13 mouse cellular contexts compared by ENCODE assay signal in genomic region chr2:71022991-71023390, GRCm38 (mm10).
"Had no signal": no experiment of that assay in that cellular context is flagged by ENCODE, and none has a peak within 500 bp of the region (broad histone marks: within the 10 kb centered on the region; RNA-seq: fewer than 3 reads in every experiment).

No protein-coding gene starts in this region.

- DNase-seq: kidney, postnatal 10 days; kidney, postnatal 36 days; layer of hippocampus, postnatal 36 days; liver, embryonic 13.5 days; lung, adult 2 months; lung, postnatal 14 days; lung, postnatal 4 days; right cerebral cortex, adult 18-20 months; right cerebral cortex, postnatal 14 days; right cerebral cortex, postnatal 4 days; thymus, adult 2 months; thymus, postnatal 14 days; thymus, postnatal 4 days had no signal
